Mouse (Mus musculus): ENCODE data around the gene Muc13.
A peak's percentile ranks its signal among the peaks of the same experiment; 100 is the strongest.

Muc13 gene

GRCm38 (mm10) chr16:33770778-33771454 lies 22.9 kb upstream of the Muc13 start:
- DNase-seq = no peak

GRCm38 (mm10) chr16:33772809-33773208 lies 21.0 kb upstream of the Muc13 start:
- DNase-seq = no peak

- DNase-seq = peak; percentile 11
These were observed 18.9 kb upstream of the Muc13 start for GRCm38 (mm10) chr16:33774972-33775371.

- DNase-seq = no peak
These were observed 18.0 kb upstream of the Muc13 start for GRCm38 (mm10) chr16:33775733-33776335.

GRCm38 (mm10) chr16:33776766-33777529 lies 16.9 kb upstream of the Muc13 start:
- no peak for DNase-seq

- DNase-seq = no peak
These were observed 16.2 kb upstream of the Muc13 start for GRCm38 (mm10) chr16:33777607-33778006.

GRCm38 (mm10) chr16:33781789-33782728 lies 11.8 kb upstream of the Muc13 start:
- no peak for DNase-seq

- no peak for DNase-seq
These were observed 11.1 kb upstream of the Muc13 start for GRCm38 (mm10) chr16:33782729-33783091.

GRCm38 (mm10) chr16:33784547-33784946 lies 9.3 kb upstream of the Muc13 start:
- no peak for DNase-seq

GRCm38 (mm10) chr16:33785092-33785704 lies 8.6 kb upstream of the Muc13 start:
- DNase-seq = no peak

GRCm38 (mm10) chr16:33786657-33787390 lies 7.0 kb upstream of the Muc13 start:
- DNase-seq = no peak

GRCm38 (mm10) chr16:33795106-33795505 lies 1.3 kb downstream of the Muc13 start:
- DNase-seq = no peak

- no peak for DNase-seq
These were observed 2.0 kb downstream of the Muc13 start for GRCm38 (mm10) chr16:33795887-33796286.

GRCm38 (mm10) chr16:33796756-33797155 lies 2.9 kb downstream of the Muc13 start:
- no peak for DNase-seq

- DNase-seq = peak; percentile 57
These were observed 4.0 kb downstream of the Muc13 start for GRCm38 (mm10) chr16:33797860-33798259.

GRCm38 (mm10) chr16:33810002-33810401 lies 16.2 kb downstream of the Muc13 start:
- no peak for DNase-seq

GRCm38 (mm10) chr16:33818413-33819165 lies 24.8 kb downstream of the Muc13 start:
- DNase-seq = no peak

- DNase-seq = peak; percentile 90
These were observed 26.7 kb downstream of the Muc13 start for GRCm38 (mm10) chr16:33820269-33821178.

- DNase-seq = no peak
These were observed 30.8 kb downstream of the Muc13 start for GRCm38 (mm10) chr16:33824603-33825002.

- DNase-seq = no peak
These were observed 34.7 kb downstream of the Muc13 start for GRCm38 (mm10) chr16:33828496-33828895.

All from cerebellum, adult 8-10 months (tissue).